Mouse (Mus musculus): ENCODE measurements at regions not wholly inside any gene's neighbourhood (a gene's known extent, or its start where the extent isn't known, plus 50 kb on each side); places are given as distances from the start of the nearest gene placed in this dataset.

GRCm38 (mm10) chr12:112412351-112412697 is 76.9 kb upstream of the A530016L24Rik start:
- H3K36me3 ChIP-seq (ENCODE audit: control insufficient read depth, insufficient read depth, low read length) = no peaks in the 10 kb centered on the region
- H3K4me3 ChIP-seq (ENCODE audit: control insufficient read depth, low read depth, low read length) = no peak overlapping the region
- H3K4me1 ChIP-seq (ENCODE audit: control insufficient read depth, insufficient read depth, low read length) = no peaks in the 10 kb centered on the region
- no peak overlapping the region for H3K27ac ChIP-seq (ENCODE audit: control insufficient read depth, insufficient read depth, low read depth, low read length)
- H3K27me3 ChIP-seq (ENCODE audit: control insufficient read depth, insufficient read depth, low read length) = no peaks in the 10 kb centered on the region
- TF ChIP-seq POLR2A (IDR thresholded peaks at IDR 0.05; ENCODE audit: control insufficient read depth, low read depth, low read length) (no peak), CTCF (IDR thresholded peaks at IDR 0.05; ENCODE audit: control insufficient read depth, insufficient read depth, insufficient replicate concordance, low read depth, low read length) (no peak)

- no peak overlapping the region for H3K27ac ChIP-seq (ENCODE audit: control insufficient read depth, insufficient read depth, low read depth, low read length)
- TF ChIP-seq POLR2A (IDR thresholded peaks at IDR 0.05; ENCODE audit: control insufficient read depth, low read depth, low read length) = no peak
- TF ChIP-seq CTCF (IDR thresholded peaks at IDR 0.05; ENCODE audit: control insufficient read depth, insufficient read depth, insufficient replicate concordance, low read depth, low read length) = no peak
- no peaks in the 10 kb centered on the region for H3K27me3 ChIP-seq (ENCODE audit: control insufficient read depth, insufficient read depth, low read length)
- no peaks in the 10 kb centered on the region for H3K36me3 ChIP-seq (ENCODE audit: control insufficient read depth, insufficient read depth, low read length)
- H3K4me3 ChIP-seq (ENCODE audit: control insufficient read depth, low read depth, low read length) = no peak overlapping the region
- no peaks in the 10 kb centered on the region for H3K4me1 ChIP-seq (ENCODE audit: control insufficient read depth, insufficient read depth, low read length)
These were observed 73.2 kb upstream of the A530016L24Rik start for GRCm38 (mm10) chr12:112415926-112416473.

GRCm38 (mm10) chr12:112416537-112416936 is 72.7 kb upstream of the A530016L24Rik start:
- Histone ChIP-seq H3K27ac (ENCODE audit: control insufficient read depth, insufficient read depth, low read depth, low read length) (no peak overlapping the region), H3K4me3 (ENCODE audit: control insufficient read depth, low read depth, low read length) (no peak overlapping the region), H3K4me1 (ENCODE audit: control insufficient read depth, insufficient read depth, low read length) (no peaks in the 10 kb centered on the region), H3K36me3 (ENCODE audit: control insufficient read depth, insufficient read depth, low read length) (no peaks in the 10 kb centered on the region), H3K27me3 (ENCODE audit: control insufficient read depth, insufficient read depth, low read length) (no peaks in the 10 kb centered on the region)
- no peak for TF ChIP-seq POLR2A (IDR thresholded peaks at IDR 0.05; ENCODE audit: control insufficient read depth, low read depth, low read length)
- no peak for TF ChIP-seq CTCF (IDR thresholded peaks at IDR 0.05; ENCODE audit: control insufficient read depth, insufficient read depth, insufficient replicate concordance, low read depth, low read length)

GRCm38 (mm10) chr12:112418636-112419035 is 70.6 kb upstream of the A530016L24Rik start:
- Histone ChIP-seq H3K36me3 (ENCODE audit: control insufficient read depth, insufficient read depth, low read length) (no peaks in the 10 kb centered on the region), H3K4me3 (ENCODE audit: control insufficient read depth, low read depth, low read length) (no peak overlapping the region), H3K4me1 (ENCODE audit: control insufficient read depth, insufficient read depth, low read length) (no peaks in the 10 kb centered on the region), H3K27me3 (ENCODE audit: control insufficient read depth, insufficient read depth, low read length) (no peaks in the 10 kb centered on the region), H3K27ac (ENCODE audit: control insufficient read depth, insufficient read depth, low read depth, low read length) (no peak overlapping the region)
- no peak for TF ChIP-seq CTCF (IDR thresholded peaks at IDR 0.05; ENCODE audit: control insufficient read depth, insufficient read depth, insufficient replicate concordance, low read depth, low read length)
- TF ChIP-seq POLR2A (IDR thresholded peaks at IDR 0.05; ENCODE audit: control insufficient read depth, low read depth, low read length) = no peak

GRCm38 (mm10) chr12:112422177-112422576 is 67.1 kb upstream of the A530016L24Rik start:
- H3K36me3 ChIP-seq (ENCODE audit: control insufficient read depth, insufficient read depth, low read length) = no peaks in the 10 kb centered on the region
- TF ChIP-seq POLR2A (IDR thresholded peaks at IDR 0.05; ENCODE audit: control insufficient read depth, low read depth, low read length) = no peak
- TF ChIP-seq CTCF (IDR thresholded peaks at IDR 0.05; ENCODE audit: control insufficient read depth, insufficient read depth, insufficient replicate concordance, low read depth, low read length) = no peak
- H3K27me3 ChIP-seq (ENCODE audit: control insufficient read depth, insufficient read depth, low read length) = no peaks in the 10 kb centered on the region
- no peak overlapping the region for H3K27ac ChIP-seq (ENCODE audit: control insufficient read depth, insufficient read depth, low read depth, low read length)
- H3K4me3 ChIP-seq (ENCODE audit: control insufficient read depth, low read depth, low read length) = no peak overlapping the region
- H3K4me1 ChIP-seq (ENCODE audit: control insufficient read depth, insufficient read depth, low read length) = no peaks in the 10 kb centered on the region

- TF ChIP-seq POLR2A (IDR thresholded peaks at IDR 0.05; ENCODE audit: control insufficient read depth, low read depth, low read length) (no peak), CTCF (IDR thresholded peaks at IDR 0.05; ENCODE audit: control insufficient read depth, insufficient read depth, insufficient replicate concordance, low read depth, low read length) (no peak)
- H3K4me3 ChIP-seq (ENCODE audit: control insufficient read depth, low read depth, low read length) = no peak overlapping the region
- no peak overlapping the region for H3K27ac ChIP-seq (ENCODE audit: control insufficient read depth, insufficient read depth, low read depth, low read length)
- H3K36me3 ChIP-seq (ENCODE audit: control insufficient read depth, insufficient read depth, low read length) = no peaks in the 10 kb centered on the region
- H3K27me3 ChIP-seq (ENCODE audit: control insufficient read depth, insufficient read depth, low read length) = no peaks in the 10 kb centered on the region
- peaks cover 3% of the 10 kb centered on the region; the same call in 1 of the 2 replicates for H3K4me1 ChIP-seq (ENCODE audit: control insufficient read depth, insufficient read depth, low read length)
These were observed 65.1 kb upstream of the A530016L24Rik start for GRCm38 (mm10) chr12:112424150-112424549.

GRCm38 (mm10) chr12:112426681-112427080 is 62.6 kb upstream of the A530016L24Rik start:
- peaks cover 3% of the 10 kb centered on the region; the same call in 1 of the 2 replicates for H3K4me1 ChIP-seq (ENCODE audit: control insufficient read depth, insufficient read depth, low read length)
- H3K27me3 ChIP-seq (ENCODE audit: control insufficient read depth, insufficient read depth, low read length) = no peaks in the 10 kb centered on the region
- H3K4me3 ChIP-seq (ENCODE audit: control insufficient read depth, low read depth, low read length) = no peak overlapping the region
- H3K36me3 ChIP-seq (ENCODE audit: control insufficient read depth, insufficient read depth, low read length) = no peaks in the 10 kb centered on the region
- TF ChIP-seq POLR2A (IDR thresholded peaks at IDR 0.05; ENCODE audit: control insufficient read depth, low read depth, low read length) (no peak), CTCF (IDR thresholded peaks at IDR 0.05; ENCODE audit: control insufficient read depth, insufficient read depth, insufficient replicate concordance, low read depth, low read length) (no peak)
- H3K27ac ChIP-seq (ENCODE audit: control insufficient read depth, insufficient read depth, low read depth, low read length) = no peak overlapping the region
